Mouse (Mus musculus): ENCODE data around the gene A2ml1.
"Not testable (repeated sequence)": the region's sequence is repeated elsewhere in the genome, so short reads cannot be mapped to it uniquely, and the experiment has no call there.

A2ml1 gene

DNA sequence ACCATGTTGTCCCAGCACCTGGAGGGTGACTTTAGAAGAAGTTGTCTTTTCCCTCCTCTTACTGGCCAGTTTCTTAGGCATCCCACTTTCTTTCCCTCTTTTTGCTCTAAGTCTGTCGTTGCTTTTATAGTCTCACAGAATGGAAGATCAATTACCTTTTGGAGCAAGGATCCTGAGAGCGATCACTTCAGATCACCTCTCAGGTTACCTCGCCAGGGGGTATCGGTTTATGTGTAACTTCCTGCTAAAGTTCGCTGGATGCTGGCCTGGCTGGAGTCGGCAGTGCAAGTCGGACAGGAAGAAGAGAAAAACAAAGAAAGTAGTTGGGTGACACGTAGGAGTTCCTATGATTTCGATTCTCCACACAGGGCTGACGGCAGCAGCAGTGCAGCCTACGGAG lies at the start of gene A2ml1:
Gene A2ml1 (minus strand): TSS at position 101 of the 400 bp plus-strand sequence.
- DNase-seq (ENCODE audit: low spot score in 2 of 2): no peak

- peak; percentile 34 to 40 for DNase-seq (ENCODE audit: low spot score in 2 of 2)
Measured at GRCm38 (mm10) chr6:128629771-128630739, 48.6 kb upstream of the A2ml1 start.

DNA sequence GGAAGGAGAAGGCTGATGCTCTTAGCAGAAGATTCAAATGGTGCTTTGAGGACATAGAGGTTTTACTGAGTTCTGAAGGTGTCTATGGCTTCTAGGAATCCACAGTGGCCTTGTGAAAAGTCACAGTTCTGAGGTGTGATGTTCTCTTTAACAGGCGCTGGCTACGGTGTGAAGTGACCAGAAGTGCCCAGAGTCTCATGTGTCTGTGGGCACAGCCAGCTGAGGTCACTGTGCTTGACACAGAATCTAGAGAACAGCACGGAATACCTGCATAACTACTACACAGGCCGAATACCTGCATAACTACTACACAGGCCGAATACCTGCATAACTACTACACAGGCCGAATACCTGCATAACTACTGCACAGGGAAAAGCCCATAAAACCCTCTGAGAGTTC lies 43.8 kb upstream of the A2ml1 start:
- not testable (repeated sequence) for DNase-seq (ENCODE audit: low spot score in 2 of 2)

DNA sequence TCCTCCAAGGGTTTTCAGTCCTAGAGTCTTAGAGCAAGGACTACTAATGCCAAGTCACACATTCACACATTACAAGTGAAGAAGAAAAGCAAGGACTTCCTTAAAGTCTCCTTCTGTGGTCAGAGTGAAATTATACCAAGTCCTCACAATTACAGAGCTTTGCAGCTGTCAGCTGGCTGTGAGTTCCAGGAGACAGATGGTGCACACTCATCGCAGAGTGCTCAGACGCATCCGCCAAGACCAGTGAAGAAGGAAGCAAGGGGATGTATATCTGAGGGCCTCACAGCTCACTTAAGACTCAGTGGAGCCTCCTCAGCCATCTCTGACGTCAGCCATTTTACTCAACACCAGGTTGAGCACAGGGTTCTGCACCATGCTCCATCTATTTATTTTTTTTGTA lies 43.0 kb upstream of the A2ml1 start:
- peak in 1 of 2 experiments; percentile 18 for DNase-seq (ENCODE audit: low spot score in 2 of 2)

DNA sequence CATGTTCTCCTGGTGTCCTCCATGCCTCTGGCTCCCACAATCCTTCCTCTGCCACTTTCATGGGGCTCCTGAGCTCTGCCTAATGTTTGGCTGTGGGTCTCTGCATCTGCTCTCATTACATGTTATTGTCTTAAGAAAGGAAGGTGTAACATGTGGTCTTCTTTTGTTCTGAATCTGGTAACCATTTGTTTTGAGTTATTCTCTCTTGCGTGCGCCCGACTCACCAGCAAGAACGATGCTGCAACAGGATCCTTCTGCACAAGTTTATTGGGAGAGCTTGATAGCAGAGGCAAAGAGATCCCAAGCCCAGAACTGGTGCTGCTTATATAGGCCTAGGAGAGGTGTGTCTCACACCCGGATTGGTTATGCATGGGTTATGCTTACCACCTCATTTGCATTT lies 42.0 kb upstream of the A2ml1 start, which contains the start of gene Klrb1a:
Gene Klrb1a (minus strand): TSS at position 101 of the 400 bp plus-strand sequence.
- DNase-seq (ENCODE audit: low spot score in 2 of 2): not testable (repeated sequence)

DNA sequence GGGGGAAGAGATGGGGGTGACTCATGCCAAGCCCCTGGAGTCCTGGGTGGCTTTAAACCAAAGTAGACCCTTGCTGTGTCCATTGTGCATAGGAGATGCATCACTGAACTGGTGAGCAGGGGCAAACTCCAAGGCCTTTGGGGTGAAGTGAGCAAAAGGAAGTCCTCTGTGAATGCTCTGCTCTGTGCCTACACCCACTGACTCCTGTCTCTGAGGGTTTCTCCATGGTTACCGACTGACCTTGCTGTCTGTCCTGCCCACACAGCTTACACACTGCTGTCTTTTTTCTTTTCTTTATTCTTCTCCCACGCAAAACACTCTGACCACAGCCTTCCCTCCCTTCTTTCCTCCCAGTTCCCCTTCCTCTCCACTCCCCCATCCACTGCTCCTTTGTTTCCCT lies 41.3 kb upstream of the A2ml1 start:
- peak in 1 of 2 experiments; percentile 10 for DNase-seq (ENCODE audit: low spot score in 2 of 2)

DNA sequence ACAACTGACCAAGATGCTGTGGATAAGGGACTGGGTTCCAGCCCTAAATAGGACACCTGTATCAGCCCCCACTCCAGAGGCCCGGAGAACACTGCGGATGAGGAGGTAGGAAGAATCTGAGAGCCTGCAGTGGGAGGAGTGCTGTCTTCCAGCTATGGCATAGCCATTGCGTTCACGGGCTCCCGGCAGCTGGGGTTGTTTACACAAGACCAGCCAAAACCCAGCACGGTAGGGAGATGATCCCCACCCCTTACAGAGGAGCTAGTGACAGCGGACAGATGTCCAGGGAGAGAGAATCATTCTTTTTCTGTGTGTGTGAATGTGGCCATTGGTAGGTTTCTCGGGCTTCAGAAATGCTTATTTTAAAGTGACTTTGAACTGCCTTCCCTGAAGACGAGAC lies 24.9 kb upstream of the A2ml1 start:
- DNase-seq (ENCODE audit: low spot score in 2 of 2): no peak

- DNase-seq (ENCODE audit: low spot score in 2 of 2): no peak
Measured at GRCm38 (mm10) chr6:128604512-128604911, 23.1 kb upstream of the A2ml1 start.

DNA sequence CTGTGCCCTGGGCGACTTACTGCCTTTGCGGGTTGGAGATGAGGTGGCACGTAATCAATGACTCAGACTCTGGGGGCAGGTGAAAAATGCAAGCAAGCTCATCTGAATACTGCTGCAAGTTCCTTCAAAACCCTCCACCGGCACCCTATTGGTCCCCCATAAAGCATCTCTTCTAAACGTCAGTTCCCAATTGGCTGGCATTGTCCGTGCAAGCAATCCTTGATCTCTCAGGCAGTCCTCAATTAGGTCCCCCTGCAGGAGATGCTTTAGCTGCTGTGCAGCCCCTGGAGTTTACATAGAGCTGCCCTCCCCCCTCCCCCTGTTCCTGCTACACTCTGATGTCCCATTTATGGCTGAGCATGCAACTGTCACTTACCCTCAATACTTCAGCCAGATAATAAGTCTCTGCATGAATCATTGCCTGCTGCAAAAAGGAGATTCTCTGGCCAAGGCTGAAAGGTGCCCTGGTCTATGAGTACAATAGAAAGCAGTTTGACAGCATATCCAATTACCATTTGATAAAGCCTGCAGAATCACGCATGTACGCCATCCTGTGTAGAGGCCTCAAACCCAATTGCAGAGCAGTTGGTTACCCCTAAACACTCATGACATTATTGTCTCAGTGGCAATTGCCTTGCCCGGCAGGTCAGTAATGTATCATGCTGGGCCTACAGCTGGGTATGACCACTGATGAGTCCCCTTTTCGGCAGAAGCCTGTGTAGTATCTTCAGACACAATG lies 21.2 kb upstream of the A2ml1 start:
- no peak for DNase-seq (ENCODE audit: low spot score in 2 of 2)

- no peak for DNase-seq (ENCODE audit: low spot score in 2 of 2)
Measured at GRCm38 (mm10) chr6:128602026-128602425, 20.6 kb upstream of the A2ml1 start.

DNA sequence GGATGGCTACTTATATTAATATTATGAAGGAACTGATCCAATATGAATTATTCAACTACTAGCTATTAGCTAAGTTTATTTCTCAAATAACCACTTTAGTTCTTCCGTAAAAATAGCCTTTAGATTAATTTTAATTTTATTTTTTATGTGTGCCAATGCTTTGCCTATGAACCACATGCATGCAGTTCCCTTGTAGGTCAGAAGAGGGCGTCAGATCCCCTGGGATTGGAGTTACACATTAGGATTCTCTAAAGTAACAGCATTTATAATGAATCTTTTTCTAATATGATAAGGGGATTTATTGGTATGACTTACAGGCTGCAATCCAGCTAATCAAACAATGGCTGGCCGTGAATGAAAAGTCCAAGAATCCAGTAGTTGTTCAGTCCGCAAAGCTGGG lies 18.1 kb upstream of the A2ml1 start:
- no peak for DNase-seq (ENCODE audit: low spot score in 2 of 2)

DNA sequence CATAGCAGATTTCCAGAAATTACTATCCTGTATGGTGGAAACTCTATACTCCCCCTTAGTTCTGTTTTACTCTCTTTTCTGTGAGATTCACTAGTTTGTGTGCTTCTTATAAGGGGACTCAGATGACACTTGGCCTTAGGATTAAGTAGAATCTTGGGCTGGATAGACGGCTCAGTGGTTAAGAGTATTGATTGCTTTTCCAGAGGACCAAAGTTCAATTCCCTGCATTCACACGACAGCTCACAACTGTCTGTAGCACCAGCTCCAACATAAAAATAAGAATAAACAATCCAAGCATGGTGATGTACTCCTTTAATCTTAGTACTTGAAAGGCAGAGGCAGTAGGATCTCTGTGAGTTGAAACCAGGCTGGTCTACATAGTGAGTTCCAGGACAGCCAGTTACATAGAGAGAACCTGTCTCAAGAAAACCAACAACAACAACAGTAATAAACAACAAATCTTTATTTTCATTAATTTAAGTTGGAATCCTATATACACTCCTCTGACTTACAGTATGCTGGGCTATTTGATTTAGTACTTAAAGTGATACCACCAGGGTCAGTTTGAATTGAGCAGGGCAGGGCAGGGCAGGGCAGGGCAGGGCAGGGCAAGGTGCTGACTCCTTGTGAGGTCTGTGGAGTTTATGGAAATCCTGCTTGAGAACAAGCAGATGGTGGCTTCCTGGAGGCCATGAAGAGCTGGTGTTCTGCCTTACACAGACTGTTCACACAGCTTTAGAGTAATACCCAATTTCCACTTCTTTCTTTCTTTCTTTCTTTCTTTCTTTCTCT lies 17.0 kb upstream of the A2ml1 start:
- DNase-seq (ENCODE audit: low spot score in 2 of 2): no peak

DNA sequence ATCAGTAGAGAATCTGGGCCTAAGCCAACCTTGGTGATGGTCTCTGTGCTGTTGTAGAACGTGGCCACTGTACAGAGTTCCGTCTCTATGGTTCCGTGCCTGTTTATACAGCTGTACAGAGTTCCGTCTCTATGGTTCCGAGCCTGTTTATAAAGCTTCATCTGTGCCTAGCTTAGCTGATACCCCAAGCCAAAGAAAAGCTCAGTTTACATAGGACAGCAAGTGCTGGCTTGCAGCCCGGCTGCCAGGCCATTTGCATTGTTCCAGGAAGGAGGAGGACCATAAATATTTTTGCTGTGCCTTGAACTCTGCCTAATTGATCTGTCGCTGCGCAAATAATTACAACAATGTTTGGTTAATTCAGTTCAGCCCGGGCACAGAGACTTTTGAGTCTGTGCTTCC lies 15.7 kb upstream of the A2ml1 start:
- peak; percentile 17 to 21 for DNase-seq (ENCODE audit: low spot score in 2 of 2)

DNA sequence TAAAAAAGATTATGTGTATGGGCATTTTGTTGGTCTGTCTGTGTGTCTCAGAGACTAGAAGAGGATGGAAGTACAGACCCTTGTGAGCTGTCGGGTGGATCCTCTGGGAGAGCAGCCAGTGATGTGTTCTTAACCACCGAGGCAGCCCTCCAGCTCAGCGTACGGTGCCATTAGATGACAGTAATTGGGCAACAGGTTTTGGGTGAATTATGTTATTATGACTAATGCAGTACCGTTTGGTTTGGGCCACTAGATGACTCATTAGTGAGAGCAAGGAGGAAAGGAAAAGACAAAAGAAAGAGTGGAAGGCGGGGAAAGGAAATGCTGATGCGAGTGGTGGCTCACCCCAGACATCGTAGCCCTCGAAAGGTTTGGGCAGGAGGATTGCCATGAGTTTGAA lies 13.2 kb upstream of the A2ml1 start:
- DNase-seq (ENCODE audit: low spot score in 2 of 2): no peak

DNA sequence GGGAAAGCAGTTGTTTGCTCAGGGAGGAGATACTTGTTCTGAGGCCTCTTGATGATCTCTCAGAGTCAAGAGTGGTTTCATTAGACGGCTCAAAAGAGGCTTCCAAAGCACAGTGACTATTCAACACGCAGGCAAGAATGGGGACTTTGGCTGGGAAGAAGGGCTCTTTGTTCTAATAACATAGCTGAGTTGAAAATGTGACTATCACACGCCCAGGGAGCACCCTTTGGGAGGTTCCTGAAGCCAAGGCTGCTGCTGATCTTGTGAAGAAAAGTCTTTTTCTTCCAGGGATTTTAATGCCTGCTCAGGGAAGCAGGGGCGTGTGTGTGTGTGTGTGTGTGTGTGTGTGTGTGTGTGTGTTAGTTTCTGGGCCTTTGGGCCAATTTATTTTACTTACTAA lies 8.0 kb upstream of the A2ml1 start:
- DNase-seq (ENCODE audit: low spot score in 2 of 2): no peak

GRCm38 (mm10) chr6:128587619-128588018 lies 6.2 kb upstream of the A2ml1 start:
- no peak for DNase-seq (ENCODE audit: low spot score in 2 of 2)

DNA sequence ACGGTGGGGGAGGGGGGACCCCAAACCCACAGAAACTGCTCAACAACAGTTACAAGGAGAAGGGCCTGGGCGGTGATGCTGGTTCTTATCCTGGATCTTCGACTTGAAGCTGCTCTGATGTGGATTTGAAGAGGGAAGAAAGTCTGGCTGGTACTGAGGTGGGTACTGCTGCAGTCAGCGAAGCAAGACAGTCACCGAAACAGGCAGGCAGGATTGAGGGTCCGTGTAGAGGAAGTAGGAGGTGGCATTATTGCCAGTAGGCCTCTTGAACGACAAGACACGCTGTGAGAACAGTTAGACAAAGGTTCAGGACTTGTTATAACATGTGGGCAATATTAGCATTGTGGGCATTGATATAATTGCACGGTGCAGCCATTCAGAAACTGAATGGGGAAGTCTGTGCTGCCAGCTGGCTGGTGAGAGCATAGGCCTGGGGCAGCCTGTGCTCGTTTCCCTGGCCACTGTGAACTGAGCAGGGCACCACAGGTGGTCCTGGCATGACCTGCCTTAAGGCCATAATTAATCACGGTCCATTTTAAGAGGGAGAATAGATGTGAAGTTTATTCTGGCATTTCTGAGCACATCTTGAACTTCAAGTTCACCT lies 4.3 kb upstream of the A2ml1 start:
- no peak for DNase-seq (ENCODE audit: low spot score in 2 of 2)

- no peak for DNase-seq (ENCODE audit: low spot score in 2 of 2)
Measured at GRCm38 (mm10) chr6:128584070-128584660, 2.8 kb upstream of the A2ml1 start.

- DNase-seq (ENCODE audit: low spot score in 2 of 2): no peak
Measured at GRCm38 (mm10) chr6:128577301-128577700, 4.1 kb downstream of the A2ml1 start.

DNA sequence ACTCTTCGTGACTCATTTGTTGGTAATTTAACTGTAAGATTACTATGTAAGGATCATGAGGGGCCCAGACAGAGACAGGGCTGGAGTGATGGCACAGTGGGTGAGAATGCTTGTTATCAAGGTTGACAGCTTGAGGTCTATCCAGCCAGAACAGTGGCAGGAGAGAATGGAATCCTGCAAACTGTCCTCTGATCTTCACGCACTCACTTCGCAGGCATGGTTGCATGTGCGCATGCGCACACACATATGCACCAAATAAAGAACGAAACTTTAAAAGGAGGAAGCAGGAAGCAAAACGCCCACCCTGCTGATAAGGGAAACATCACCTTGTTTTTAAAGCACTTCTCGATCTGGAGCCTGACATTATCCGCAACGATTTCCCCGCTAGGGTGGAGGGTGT lies 14.8 kb downstream of the A2ml1 start:
- no peak for DNase-seq (ENCODE audit: low spot score in 2 of 2)

- no peak for DNase-seq (ENCODE audit: low spot score in 2 of 2)
Measured at GRCm38 (mm10) chr6:128554049-128554448, 27.4 kb downstream of the A2ml1 start.

Measured in right cerebral cortex, postnatal 36 days (tissue).